Mouse (Mus musculus): ENCODE measurements around the gene Tle2.

Gene Tle2

GRCm38 (mm10) chr10:81575208-81575631 lies 859 bp downstream of the Tle2 start:
- DNase-seq = peak; percentile 50

GRCm38 (mm10) chr10:81575695-81576094 lies 1.3 kb downstream of the Tle2 start:
- DNase-seq = peak; percentile 51

GRCm38 (mm10) chr10:81579967-81580366 lies 5.6 kb downstream of the Tle2 start:
- DNase-seq = no peak

- DNase-seq = peak; percentile 25
Observed at GRCm38 (mm10) chr10:81580441-81581070, 6.2 kb downstream of the Tle2 start.

GRCm38 (mm10) chr10:81583347-81583746 lies 9.0 kb downstream of the Tle2 start:
- DNase-seq = no peak

- DNase-seq = no peak
Observed at GRCm38 (mm10) chr10:81588739-81589138, 14.4 kb downstream of the Tle2 start.

GRCm38 (mm10) chr10:81591846-81592245 lies 17.5 kb downstream of the Tle2 start:
- DNase-seq = no peak

GRCm38 (mm10) chr10:81592631-81593030 lies 18.3 kb downstream of the Tle2 start:
- no peak for DNase-seq

- DNase-seq = no peak
Observed at GRCm38 (mm10) chr10:81593223-81593622, 18.9 kb downstream of the Tle2 start.

- no peak for DNase-seq
Observed at GRCm38 (mm10) chr10:81593935-81594334, 19.6 kb downstream of the Tle2 start.

GRCm38 (mm10) chr10:81595599-81595998 lies 21.2 kb downstream of the Tle2 start:
- no peak for DNase-seq

- DNase-seq = no peak
Observed at GRCm38 (mm10) chr10:81596611-81597010, 22.2 kb downstream of the Tle2 start.

GRCm38 (mm10) chr10:81597137-81597950 lies 23.0 kb downstream of the Tle2 start:
- DNase-seq = peak; percentile 66

GRCm38 (mm10) chr10:81598342-81598741 lies 24.0 kb downstream of the Tle2 start:
- no peak for DNase-seq

- DNase-seq = no peak
Observed at GRCm38 (mm10) chr10:81598871-81599270, 24.5 kb downstream of the Tle2 start.

- DNase-seq = peak; percentile 32
Observed at GRCm38 (mm10) chr10:81599630-81600029, 25.3 kb downstream of the Tle2 start.

GRCm38 (mm10) chr10:81600096-81600495 lies 25.7 kb downstream of the Tle2 start:
- no peak for DNase-seq

GRCm38 (mm10) chr10:81600738-81601203 lies 26.4 kb downstream of the Tle2 start, which contains the start of gene Tle6:
TSS of gene Tle6 (minus strand) at chr10:81601073.
- peak; percentile 96 for DNase-seq

GRCm38 (mm10) chr10:81601396-81601905 lies 27.1 kb downstream of the Tle2 start:
- DNase-seq = no peak

GRCm38 (mm10) chr10:81602741-81603151 lies 28.4 kb downstream of the Tle2 start:
- DNase-seq = peak; percentile 62

- DNase-seq = no peak
Observed at GRCm38 (mm10) chr10:81604019-81604967, 29.9 kb downstream of the Tle2 start.

GRCm38 (mm10) chr10:81604968-81605665 lies 30.8 kb downstream of the Tle2 start:
- DNase-seq = peak; percentile 90

All from thymus, postnatal 25 days (tissue).